Mouse (Mus musculus): ENCODE measurements around the gene Casr. TPM values are rescaled to one million over a fixed set of nuclear protein-coding genes. Genes with fewer than 3 reads are reported as not detected.
A peak's percentile ranks its signal among the peaks of the same experiment; 100 is the strongest.

The Casr gene
- total RNA-seq, 1 experiment from 2014 or later: not detected

GRCm38 (mm10) chr16:36465436-36465835, 96.5 kb downstream of the Casr start:
- no peak for ATAC-seq (replicated peaks; ENCODE audit: insufficient number of reproducible peaks, low FRiP score, low TSS enrichment, poor library complexity, severe bottlenecking)

- no peak for ATAC-seq (replicated peaks; ENCODE audit: insufficient number of reproducible peaks, low FRiP score, low TSS enrichment, poor library complexity, severe bottlenecking)
Observed at GRCm38 (mm10) chr16:36464076-36464475, 97.9 kb downstream of the Casr start.

- no peak for ATAC-seq (replicated peaks; ENCODE audit: insufficient number of reproducible peaks, low FRiP score, low TSS enrichment, poor library complexity, severe bottlenecking)
Observed at GRCm38 (mm10) chr16:36460426-36460825, 101.5 kb downstream of the Casr start.

GRCm38 (mm10) chr16:36455342-36455802, 106.6 kb downstream of the Casr start, which contains the start of gene Stfa3:
Stfa3 (minus strand) TSS chr16:36455392.
- 0 out of 2 replicates have a peak, but pooled peaks have one; percentile 40 for ATAC-seq (replicated peaks; ENCODE audit: insufficient number of reproducible peaks, low FRiP score, low TSS enrichment, poor library complexity, severe bottlenecking)

Other genes starting within 250 kb of the Casr start
- gene BC117090, start 227.8 kb downstream of the Casr start, total RNA-seq (2017): not detected in 3 replicates
- not detected in 3 replicates for gene BC100530, start 194.4 kb downstream of the Casr start, total RNA-seq (2017)
- not detected in 3 replicates for gene Stfa2, start 153.7 kb downstream of the Casr start, total RNA-seq (2017)
- gene Stfa3, start 106.7 kb downstream of the Casr start, total RNA-seq (2017): not detected in 3 replicates
- 63.3 to 72.4 TPM (median 72.1 TPM) in 3 replicates for gene Cd86, start 103.9 kb upstream of the Casr start, total RNA-seq (2017)
- gene Ildr1, start 131.8 kb upstream of the Casr start, total RNA-seq (2017): 2.0 to 2.3 TPM in 2 of 3 replicates, not detected in the other
- 44.5 to 91.5 TPM (median 53.5 TPM) in 3 replicates for gene Slc15a2, start 222.8 kb upstream of the Casr start, total RNA-seq (2017)

Measured in monocyte, adult 5-6 weeks (primary cell).